Mouse (Mus musculus): ENCODE results near the gene Muc13. TPM values are rescaled to one million over a fixed set of nuclear protein-coding genes. Genes with fewer than 3 reads are reported as not detected.
A peak's percentile ranks its signal among the peaks of the same experiment; 100 is the strongest.

The Muc13 gene
- polyA plus RNA-seq, 1 experiment: 0.02 TPM

- TF ChIP-seq MAX (IDR thresholded peaks at IDR 0.05) (no peak), CEBPB (IDR thresholded peaks at IDR 0.05; ENCODE audit: low read depth) (peak; percentile 98)
- Histone ChIP-seq H3K27me3 (ENCODE audit: control insufficient read depth, insufficient read depth, insufficient read length) (no peaks in the 10 kb centered on the region), H3K79me2 (ENCODE audit: control insufficient read depth, insufficient read depth) (peaks cover 92% of the 10 kb centered on the region), H3K79me3 (ENCODE audit: low read depth) (peaks cover 57% of the 10 kb centered on the region), H3K36me3 (ENCODE audit: control insufficient read depth, insufficient read depth) (no peaks in the 10 kb centered on the region), H3K4me3 (ENCODE audit: insufficient read depth, poor library complexity, severe bottlenecking) (no peak overlapping the region), H3ac (ENCODE audit: control insufficient read depth, insufficient read length, low read depth) (no peak overlapping the region)
Measured at GRCm38 (mm10) chr16:33836676-33837075, 42.8 kb downstream of the Muc13 start.

GRCm38 (mm10) chr16:33837191-33837590 is 43.4 kb downstream of the Muc13 start:
- TF ChIP-seq MYOD1 (IDR thresholded peaks at IDR 0.05; ENCODE audit: control insufficient read depth, insufficient read length, low read depth) (peak; percentile 29), MYOG (IDR thresholded peaks at IDR 0.05; ENCODE audit: control insufficient read depth, extremely low read depth, insufficient read length) (no peak)
- no peak overlapping the region for H3ac ChIP-seq (ENCODE audit: control insufficient read depth, insufficient read length, low read depth)
- H3K27me3 ChIP-seq (ENCODE audit: control insufficient read depth, insufficient read depth, insufficient read length): no peaks in the 10 kb centered on the region
- H3K79me2 ChIP-seq (ENCODE audit: control insufficient read depth, insufficient read depth): peaks cover 92% of the 10 kb centered on the region
- H3K36me3 ChIP-seq (ENCODE audit: control insufficient read depth, insufficient read depth): no peaks in the 10 kb centered on the region
- peaks cover 58% of the 10 kb centered on the region for H3K79me3 ChIP-seq (ENCODE audit: low read depth)
- H3K4me3 ChIP-seq (ENCODE audit: insufficient read depth, poor library complexity, severe bottlenecking): no peak overlapping the region

- Histone ChIP-seq H3K4me3 (ENCODE audit: insufficient read depth, poor library complexity, severe bottlenecking) (no peak overlapping the region), H3ac (ENCODE audit: control insufficient read depth, insufficient read length, low read depth) (no peak overlapping the region), H3K79me2 (ENCODE audit: control insufficient read depth, insufficient read depth) (peaks cover 68% of the 10 kb centered on the region), H3K79me3 (ENCODE audit: low read depth) (peaks cover 50% of the 10 kb centered on the region), H3K27me3 (ENCODE audit: control insufficient read depth, insufficient read depth, insufficient read length) (no peaks in the 10 kb centered on the region), H3K36me3 (ENCODE audit: control insufficient read depth, insufficient read depth) (no peaks in the 10 kb centered on the region)
- TF ChIP-seq MYOG (IDR thresholded peaks at IDR 0.05; ENCODE audit: control insufficient read depth, extremely low read depth, insufficient read length): no peak
- no peak for TF ChIP-seq MAX (IDR thresholded peaks at IDR 0.05)
- no peak for TF ChIP-seq USF1 (IDR thresholded peaks at IDR 0.05; ENCODE audit: low read depth)
- no peak for TF ChIP-seq MYOD1 (IDR thresholded peaks at IDR 0.05; ENCODE audit: control insufficient read depth, insufficient read length, low read depth)
- no peak for TF ChIP-seq CTCF (IDR thresholded peaks at IDR 0.05; ENCODE audit: control insufficient read depth, insufficient read depth, insufficient read length)
- TF ChIP-seq FOSL1 (IDR thresholded peaks at IDR 0.05; ENCODE audit: insufficient read depth, low read length, poor library complexity, severe bottlenecking): no peak
- no peak for TF ChIP-seq CEBPB (IDR thresholded peaks at IDR 0.05; ENCODE audit: low read depth)
Measured at GRCm38 (mm10) chr16:33840616-33841015, 46.8 kb downstream of the Muc13 start.

GRCm38 (mm10) chr16:33842081-33842880 is 48.4 kb downstream of the Muc13 start:
- no peak for TF ChIP-seq MAX (IDR thresholded peaks at IDR 0.05)
- TF ChIP-seq USF1 (IDR thresholded peaks at IDR 0.05; ENCODE audit: low read depth): no peak
- TF ChIP-seq CEBPB (IDR thresholded peaks at IDR 0.05; ENCODE audit: low read depth): no peak
- TF ChIP-seq MYOG (IDR thresholded peaks at IDR 0.05; ENCODE audit: control insufficient read depth, extremely low read depth, insufficient read length): no peak
- TF ChIP-seq FOSL1 (IDR thresholded peaks at IDR 0.05; ENCODE audit: insufficient read depth, low read length, poor library complexity, severe bottlenecking): no peak
- no peak for TF ChIP-seq CTCF (IDR thresholded peaks at IDR 0.05; ENCODE audit: control insufficient read depth, insufficient read depth, insufficient read length)
- TF ChIP-seq MYOD1 (IDR thresholded peaks at IDR 0.05; ENCODE audit: control insufficient read depth, insufficient read length, low read depth): no peak
- Histone ChIP-seq H3K4me3 (ENCODE audit: insufficient read depth, poor library complexity, severe bottlenecking) (no peak overlapping the region), H3ac (ENCODE audit: control insufficient read depth, insufficient read length, low read depth) (no peak overlapping the region), H3K79me2 (ENCODE audit: control insufficient read depth, insufficient read depth) (peaks cover 59% of the 10 kb centered on the region), H3K79me3 (ENCODE audit: low read depth) (peaks cover 44% of the 10 kb centered on the region), H3K36me3 (ENCODE audit: control insufficient read depth, insufficient read depth) (no peaks in the 10 kb centered on the region), H3K27me3 (ENCODE audit: control insufficient read depth, insufficient read depth, insufficient read length) (no peaks in the 10 kb centered on the region)

GRCm38 (mm10) chr16:33844150-33844611 is 50.3 kb downstream of the Muc13 start:
- TF ChIP-seq MYOG (IDR thresholded peaks at IDR 0.05; ENCODE audit: control insufficient read depth, extremely low read depth, insufficient read length) (no peak), MAX (IDR thresholded peaks at IDR 0.05) (no peak), FOSL1 (IDR thresholded peaks at IDR 0.05; ENCODE audit: insufficient read depth, low read length, poor library complexity, severe bottlenecking) (no peak), CEBPB (IDR thresholded peaks at IDR 0.05; ENCODE audit: low read depth) (no peak), MYOD1 (IDR thresholded peaks at IDR 0.05; ENCODE audit: control insufficient read depth, insufficient read length, low read depth) (no peak)
- H3K27me3 ChIP-seq (ENCODE audit: control insufficient read depth, insufficient read depth, insufficient read length): no peaks in the 10 kb centered on the region
- peaks cover 29% of the 10 kb centered on the region for H3K79me3 ChIP-seq (ENCODE audit: low read depth)
- H3K36me3 ChIP-seq (ENCODE audit: control insufficient read depth, insufficient read depth): no peaks in the 10 kb centered on the region
- no peak overlapping the region for H3ac ChIP-seq (ENCODE audit: control insufficient read depth, insufficient read length, low read depth)
- H3K4me3 ChIP-seq (ENCODE audit: insufficient read depth, poor library complexity, severe bottlenecking): no peak overlapping the region
- peaks cover 40% of the 10 kb centered on the region for H3K79me2 ChIP-seq (ENCODE audit: control insufficient read depth, insufficient read depth)

GRCm38 (mm10) chr16:33844866-33845265 is 51.0 kb downstream of the Muc13 start:
- H3K4me3 ChIP-seq (ENCODE audit: insufficient read depth, poor library complexity, severe bottlenecking): no peak overlapping the region
- TF ChIP-seq CEBPB (IDR thresholded peaks at IDR 0.05; ENCODE audit: low read depth) (no peak), CTCF (IDR thresholded peaks at IDR 0.05; ENCODE audit: control insufficient read depth, insufficient read depth, insufficient read length) (no peak), MYOD1 (IDR thresholded peaks at IDR 0.05; ENCODE audit: control insufficient read depth, insufficient read length, low read depth) (no peak), USF1 (IDR thresholded peaks at IDR 0.05; ENCODE audit: low read depth) (no peak), FOSL1 (IDR thresholded peaks at IDR 0.05; ENCODE audit: insufficient read depth, low read length, poor library complexity, severe bottlenecking) (no peak), MAX (IDR thresholded peaks at IDR 0.05) (no peak)
- peaks cover 33% of the 10 kb centered on the region for H3K79me2 ChIP-seq (ENCODE audit: control insufficient read depth, insufficient read depth)
- peaks cover 26% of the 10 kb centered on the region for H3K79me3 ChIP-seq (ENCODE audit: low read depth)
- H3ac ChIP-seq (ENCODE audit: control insufficient read depth, insufficient read length, low read depth): no peak overlapping the region
- no peaks in the 10 kb centered on the region for H3K36me3 ChIP-seq (ENCODE audit: control insufficient read depth, insufficient read depth)
- no peaks in the 10 kb centered on the region for H3K27me3 ChIP-seq (ENCODE audit: control insufficient read depth, insufficient read depth, insufficient read length)
